Comparison of ENCODE assay signal across 23 mouse cellular contexts in the genomic region with DNA sequence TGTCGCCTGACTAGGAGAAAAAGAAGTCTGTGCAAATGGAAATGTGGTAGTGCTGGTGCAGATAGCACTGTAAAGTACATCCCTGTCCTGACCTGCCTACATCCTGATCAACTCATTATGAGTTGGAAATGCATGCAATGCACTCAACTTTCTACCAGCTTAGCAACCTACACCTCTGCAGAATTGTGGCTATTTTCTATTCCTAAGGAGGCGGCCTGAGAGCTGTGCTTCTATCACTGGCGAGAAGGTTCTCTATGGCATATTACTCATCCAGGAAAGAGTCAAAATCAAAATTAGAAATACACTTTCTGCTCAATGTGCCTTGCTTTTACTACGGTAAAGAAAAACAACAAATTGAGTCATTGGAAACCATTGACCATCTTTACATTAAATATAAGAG.
"Had no signal": no experiment of that assay in that cellular context is flagged by ENCODE, and none has a peak within 500 bp of the region (broad histone marks: within the 10 kb centered on the region; RNA-seq: fewer than 3 reads in every experiment).

No protein-coding gene starts in this region.

- DNase-seq: forebrain, postnatal 0 days; gastrocnemius, postnatal 14 days; gastrocnemius, postnatal 36 days; heart, adult 11 months; heart, adult 2 months; heart, postnatal 14 days; heart, postnatal 4 days; kidney, adult 18-20 months; kidney, adult 8-10 months; kidney, postnatal 10 days; kidney, postnatal 36 days; layer of hippocampus, adult 9-11 months; layer of hippocampus, postnatal 36 days; left cerebral cortex, postnatal 4 days had no signal

- H3K27ac ChIP-seq: heart, adult 2 months; heart, embryonic 13.5 days; heart, embryonic 15.5 days; hindbrain, embryonic 10.5 days; hindbrain, embryonic 12.5 days; hindbrain, embryonic 14.5 days; intestine, embryonic 15.5 days; limb, embryonic 13.5 days; limb, embryonic 15.5 days; liver, embryonic 12.5 days had no signal

- H3K4me3 ChIP-seq: heart, adult 2 months; heart, embryonic 13.5 days; heart, embryonic 15.5 days; hindbrain, embryonic 10.5 days; hindbrain, embryonic 12.5 days; intestine, embryonic 15.5 days; limb, embryonic 13.5 days; limb, embryonic 15.5 days; liver, embryonic 12.5 days had no signal
